Mouse (Mus musculus) kidney, postnatal 0 days (tissue): Measurements from ENCODE around the gene Id3. TPM values are rescaled to one million over a fixed set of nuclear protein-coding genes. Genes with fewer than 3 reads are reported as not detected.

Experiments used
- ATAC-seq: fragments of 200-750 bp; cut with Nextera tagmentation; replicated peaks from 2 replicates; pipeline ENCODE4 v1.8.0; 2017; ENCODE audit warnings: low read depth, moderate number of reproducible peaks, moderate TSS enrichment, moderate library complexity; ENCODE audit not compliant: low FRiP score
- DNase-seq: peaks from one replicate; pipeline ENCODE4 v3.0.0-alpha.2; 2016; ENCODE audit warnings: low spot score
- H3K27ac ChIP-seq: fragments of 300-500 bp; sonication (generic); 2 replicates; pipeline ENCODE4 v1.5.1; 2014; ENCODE audit warnings: mild to moderate bottlenecking
- H3K27me3 ChIP-seq: fragments of 300-500 bp; sonication (generic); 2 replicates; pipeline ENCODE4 v1.6.1; 2014; ENCODE audit warnings: low read length, mixed read lengths; ENCODE audit not compliant: insufficient read depth
- H3K36me3 ChIP-seq: fragments of 300-500 bp; sonication (generic); 2 replicates; pipeline ENCODE4 v1.6.1; 2014; ENCODE audit warnings: low read length, mixed read lengths; ENCODE audit not compliant: insufficient read depth
- H3K4me1 ChIP-seq: fragments of 300-500 bp; sonication (generic); replicated peaks from 2 replicates; pipeline ENCODE4 v1.6.1; 2014; ENCODE audit warnings: antibody characterized with exemption, low read length, mixed read lengths; ENCODE audit not compliant: insufficient read depth
- H3K4me2 ChIP-seq: fragments of 300-500 bp; sonication (generic); 2 replicates; pipeline ENCODE4 v1.6.1; 2014; ENCODE audit warnings: mild to moderate bottlenecking, low read length, moderate library complexity, mixed read lengths
- H3K4me3 ChIP-seq: fragments of 300-500 bp; sonication (generic); replicated peaks from 2 replicates; pipeline ENCODE4 v1.5.1; 2014; ENCODE audit warnings: low read depth, low read length
- H3K9ac ChIP-seq: fragments of 300-500 bp; sonication (generic); 2 replicates; pipeline ENCODE4 v1.6.1; 2014; ENCODE audit warnings: low read depth, low read length
- H3K9me3 ChIP-seq: fragments of 300-500 bp; sonication (generic); replicated peaks from 2 replicates; pipeline ENCODE4 v1.6.1; 2016; ENCODE audit warnings: low read length, inconsistent platforms, mixed read lengths
- CTCF ChIP-seq: IDR thresholded peaks from 2 replicates; pipeline ENCODE4 v1.5.1; 2016; ENCODE audit warnings: antibody characterized with exemption, low read depth, mild to moderate bottlenecking, moderate library complexity
- WGBS: fragments of 180-500 bp; shearing (Covaris S2); extraction: QIAGEN DNeasy Blood & Tissue Kit; methylation state at CpG from one replicate; pipeline ENCODE4 v1.1.7; 2014; 5-methylcytosine and 5-hydroxymethylcytosine counted together
- polyA plus RNA-seq: library from polyadenylated mRNA; unstranded; fragments of >200 nt; fragmentation: Nextera tagmentation; extraction: Ambion mirVana; gene quantifications from 2 replicates; pipeline ENCODE4 v1.2.1, GENCODE M21; 2015

Gene Id3
- polyA plus RNA-seq, 1 experiment from 2014 or later: 829 TPM

GRCm38 (mm10) chr4:136140327-136141250 is 2.7 kb upstream of the Id3 start:
- H3K4me1 ChIP-seq: peaks cover 39% of the 10 kb centered on the region
- no peaks in the 10 kb centered on the region for H3K27me3 ChIP-seq
- 0 out of 2 replicates have a peak overlapping the region, but pooled peaks have one; percentile 4 for H3K4me3 ChIP-seq
- ATAC-seq (peak; percentile 88), DNase-seq (peak; percentile 98)
- 6% methylated on average over 31 of the region's 31 CpGs for WGBS
- H3K9ac ChIP-seq: peak overlapping the region; percentile 33; the same call in 1 of the 2 replicates
- TF ChIP-seq CTCF: peak; percentile 35; the same call in 1 of the 2 replicates
- peak overlapping the region; percentile 42 for H3K4me2 ChIP-seq
- H3K36me3 ChIP-seq: peaks cover under 1% of the 10 kb centered on the region; the same call in 1 of the 2 replicates
- no peaks in the 10 kb centered on the region for H3K9me3 ChIP-seq
- H3K27ac ChIP-seq: peak overlapping the region; percentile 97

GRCm38 (mm10) chr4:136142267-136143192 is 767 bp upstream of the Id3 start:
- Histone ChIP-seq H3K4me2 (peak overlapping the region; percentile 56), H3K36me3 (peaks cover 4% of the 10 kb centered on the region; the same call in 1 of the 2 replicates), H3K27ac (peak overlapping the region; percentile 97), H3K4me1 (peaks cover 27% of the 10 kb centered on the region), H3K4me3 (peak overlapping the region; percentile 63; the same call in 1 of the 2 replicates), H3K9me3 (no peaks in the 10 kb centered on the region), H3K9ac (peak overlapping the region; percentile 50), H3K27me3 (no peaks in the 10 kb centered on the region)
- DNase-seq: no peak
- ATAC-seq: no peak
- no peak for TF ChIP-seq CTCF
- WGBS: 7% methylated on average over 17 of the region's 17 CpGs

GRCm38 (mm10) chr4:136144126-136144926 is 1.0 kb downstream of the Id3 start:
- peaks cover 24% of the 10 kb centered on the region for H3K4me1 ChIP-seq
- ATAC-seq (no peak), DNase-seq (peak; percentile 90)
- H3K9ac ChIP-seq: peak overlapping the region; percentile 93
- H3K4me3 ChIP-seq: peak overlapping the region; percentile 63
- H3K27me3 ChIP-seq: no peaks in the 10 kb centered on the region
- peak overlapping the region; percentile 56 for H3K4me2 ChIP-seq
- H3K36me3 ChIP-seq: peaks cover 4% of the 10 kb centered on the region; the same call in 1 of the 2 replicates
- TF ChIP-seq CTCF: no peak
- H3K9me3 ChIP-seq: no peaks in the 10 kb centered on the region
- WGBS: under 1% methylated on average over 50 of the region's 50 CpGs
- peak overlapping the region; percentile 91 for H3K27ac ChIP-seq

- Histone ChIP-seq H3K27me3 (no peaks in the 10 kb centered on the region), H3K9me3 (no peaks in the 10 kb centered on the region), H3K4me2 (peak overlapping the region; percentile 56), H3K4me3 (peak overlapping the region; percentile 63), H3K4me1 (peaks cover 19% of the 10 kb centered on the region), H3K27ac (peak overlapping the region; percentile 91), H3K36me3 (peaks cover 4% of the 10 kb centered on the region; the same call in 1 of the 2 replicates), H3K9ac (peak overlapping the region; percentile 93)
- ATAC-seq (no peak), DNase-seq (peak; percentile 65)
- no peak for TF ChIP-seq CTCF
- WGBS: 0% methylated on average over 11 of the region's 11 CpGs
These were observed 1.6 kb downstream of the Id3 start for GRCm38 (mm10) chr4:136144927-136145292.

GRCm38 (mm10) chr4:136145362-136145885 is 2.1 kb downstream of the Id3 start:
- no peak for ATAC-seq
- TF ChIP-seq CTCF: no peak
- 7% methylated on average over 11 of the region's 11 CpGs for whole genome bisulfite sequencing
- H3K9me3 ChIP-seq: no peaks in the 10 kb centered on the region
- DNase-seq: no peak
- H3K4me3 ChIP-seq: peak overlapping the region; percentile 63
- H3K4me1 ChIP-seq: peaks cover 19% of the 10 kb centered on the region
- no peaks in the 10 kb centered on the region for H3K27me3 ChIP-seq
- H3K9ac ChIP-seq: peak overlapping the region; percentile 93
- peak overlapping the region; percentile 56 for H3K4me2 ChIP-seq
- peak overlapping the region; percentile 91 for H3K27ac ChIP-seq
- H3K36me3 ChIP-seq: peaks cover 4% of the 10 kb centered on the region; the same call in 1 of the 2 replicates
